Comparison of ENCODE assay signal across 8 mouse cellular contexts in genomic region chr19:46483701-46484328, GRCm38 (mm10). TPM values are rescaled to one million over a fixed set of nuclear protein-coding genes. Genes with fewer than 3 reads are reported as not detected.
DNase-seq lines count a peak whose midpoint lies in the region; ATAC-seq and TF ChIP-seq lines count a peak whose summit lies in the region.

No protein-coding gene starts in this region.

- no peaks in the 10 kb centered on the region for H3K27me3 ChIP-seq in spleen, adult 2 months (ENCODE audit: control insufficient read depth, insufficient read depth, low read length)

- TF ChIP-seq POLR2A in spleen, adult 2 months (IDR thresholded peaks at IDR 0.05; ENCODE audit: low read depth, low read length), result no peak

- H3K36me3 ChIP-seq in spleen, adult 2 months (ENCODE audit: control insufficient read depth, insufficient read depth, low read length), result peaks cover 9% of the 10 kb centered on the region

- no peak overlapping the region for H3K4me3 ChIP-seq in spleen, adult 2 months (ENCODE audit: extremely low read depth, insufficient read depth, insufficient read length)

- TF ChIP-seq CTCF in spleen, adult 2 months (IDR thresholded peaks at IDR 0.05; ENCODE audit: extremely low read depth, insufficient read depth, insufficient read length, insufficient replicate concordance), result no peak

- ATAC-seq in cerebellum, adult (ENCODE audit: insufficient number of reproducible peaks, low FRiP score, low TSS enrichment), result no peak

- peak overlapping the region; percentile 62 for H3K27ac ChIP-seq in spleen, adult 2 months (ENCODE audit: insufficient read depth, low read length)

- H3K4me1 ChIP-seq in spleen, adult 2 months (ENCODE audit: control insufficient read depth, insufficient read depth, insufficient read length), result peaks cover 10% of the 10 kb centered on the region; the same call in 1 of the 2 replicates

- WGBS in spleen, adult 2 months, result 77% methylated on average over 15 of the region's 15 CpGs

- peak; percentile 62 for DNase-seq in cerebellum, adult 11-12 months
- DNase-seq in spleen, adult 2 months (ENCODE audit: low read depth in 1 of 2, low spot score in 2 of 2), result no peak
- no peak for DNase-seq in spleen, adult 12 weeks (ENCODE audit: low spot score)
- DNase-seq in heart, postnatal 4 days, result peak; percentile 58
- peak; percentile 70 to 76 for DNase-seq in layer of hippocampus, postnatal 10 days (ENCODE audit: low spot score in 2 of 2)
- peak; percentile 49 to 54 for DNase-seq in right cerebral cortex, postnatal 36 days (ENCODE audit: low spot score in 2 of 2)
- no peak for DNase-seq in ovary, postnatal 36 days (ENCODE audit: low spot score)

RNA-seq across cellular contexts. Expression of gene Trim8, which starts 17.7 kb away (rescaled TPM):
- polyA plus RNA-seq in spleen, adult 2 months (2012; rRNA removed), result 47.1 and 58.4 TPM in 2 replicates
- total RNA-seq in heart, postnatal 4 days (2021), result 10 to 100 TPM; 50.1 to 53.8 TPM
- total RNA-seq in layer of hippocampus, postnatal 10 days (2021), result 100 to 1,000 TPM; 108 to 111 TPM

Comparison
In these comparisons a context has a peak if more than half of its experiments do, and no peak if none do; other contexts are left out.
1. DNase-seq: peak in cerebellum, adult 11-12 months (single experiment), heart, postnatal 4 days (single experiment), layer of hippocampus, postnatal 10 days (2 of 2) and right cerebral cortex, postnatal 36 days (2 of 2); none in spleen, adult 2 months (0 of 2), spleen, adult 12 weeks (single experiment) and ovary, postnatal 36 days (single experiment).